Mouse (Mus musculus): ENCODE results near the gene Clec12b.
"Not testable (repeated sequence)": the region's sequence is repeated elsewhere in the genome, so short reads cannot be mapped to it uniquely, and the experiment has no call there.

The Clec12b gene

DNA sequence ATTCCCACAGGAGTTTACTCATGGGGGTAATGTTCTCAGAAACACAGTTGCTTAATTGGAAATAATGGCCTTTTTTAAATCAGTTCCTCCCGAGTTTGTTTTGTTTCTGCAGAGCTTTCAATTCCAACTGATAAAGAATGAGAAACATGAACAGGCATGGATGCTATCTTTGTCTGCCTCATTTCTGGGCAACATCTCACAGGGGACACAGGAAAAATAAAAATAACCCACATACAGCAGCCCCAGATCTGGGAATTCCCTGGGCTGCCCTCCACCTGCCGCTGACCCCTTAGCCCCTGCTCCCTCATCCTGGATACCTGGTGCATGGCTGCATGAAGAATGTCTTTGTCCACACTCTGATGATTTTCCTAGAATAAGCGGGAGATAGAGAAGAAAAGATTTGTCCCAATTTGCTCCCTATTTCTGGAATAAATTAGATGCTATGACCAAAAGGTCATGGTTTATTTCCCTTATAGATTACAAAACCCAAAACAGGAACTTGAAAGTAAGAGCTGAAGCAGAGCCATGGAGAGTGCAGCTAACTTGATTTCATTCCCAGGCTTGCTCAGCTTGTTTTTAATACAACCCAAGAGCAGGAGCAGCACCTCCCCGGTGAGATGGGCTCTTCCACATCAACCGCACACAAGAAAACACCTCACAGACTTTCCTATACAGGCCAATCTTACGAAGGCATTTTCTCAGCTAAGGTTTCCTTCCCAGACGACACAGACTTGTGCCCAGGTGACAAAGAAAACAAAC is 16.1 kb downstream of the Clec12b start:
- DNase-seq (ENCODE audit: low read depth, low spot score) = no peak

DNA sequence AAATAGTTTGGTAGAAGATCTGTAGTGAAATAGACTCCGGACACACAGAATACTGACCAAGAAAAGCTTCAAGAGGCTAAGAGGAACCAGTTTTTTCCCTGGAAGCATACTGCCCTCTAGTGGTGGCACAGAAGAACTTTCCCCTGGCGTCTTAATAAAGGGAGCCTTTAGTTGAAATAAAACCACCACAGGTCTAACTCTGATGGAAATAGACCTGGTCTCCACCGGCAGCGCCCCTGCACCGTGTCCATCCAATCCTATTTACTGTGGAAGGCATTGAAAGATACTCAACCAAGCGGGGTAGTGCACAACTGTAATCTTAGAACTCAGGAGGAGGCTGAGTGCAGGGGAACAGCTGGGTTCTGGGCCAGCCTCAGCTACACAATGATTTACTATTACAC is 19.7 kb downstream of the Clec12b start:
- peak; percentile 72 for DNase-seq (ENCODE audit: low read depth, low spot score)

DNA sequence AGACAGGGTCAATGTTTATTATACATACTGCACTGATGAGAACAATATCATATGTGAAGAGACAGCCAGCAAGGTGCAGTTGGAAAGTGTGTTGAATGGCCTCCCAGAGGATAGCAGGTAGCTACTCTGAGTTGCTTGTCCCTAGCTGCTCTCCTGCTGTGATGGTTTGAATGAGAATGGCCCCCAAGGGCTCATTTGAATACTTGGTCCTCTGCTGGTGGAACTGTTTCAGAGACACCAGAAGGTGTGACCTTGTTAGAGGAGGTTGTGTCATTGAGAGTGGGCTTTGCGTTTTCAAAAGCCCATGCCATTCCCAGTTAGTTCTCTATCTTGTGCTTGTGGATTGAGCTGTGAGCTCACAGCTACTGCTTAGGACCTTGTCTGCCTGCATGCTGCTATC is 21.7 kb downstream of the Clec12b start:
- DNase-seq (ENCODE audit: low read depth, low spot score) = no peak

DNA sequence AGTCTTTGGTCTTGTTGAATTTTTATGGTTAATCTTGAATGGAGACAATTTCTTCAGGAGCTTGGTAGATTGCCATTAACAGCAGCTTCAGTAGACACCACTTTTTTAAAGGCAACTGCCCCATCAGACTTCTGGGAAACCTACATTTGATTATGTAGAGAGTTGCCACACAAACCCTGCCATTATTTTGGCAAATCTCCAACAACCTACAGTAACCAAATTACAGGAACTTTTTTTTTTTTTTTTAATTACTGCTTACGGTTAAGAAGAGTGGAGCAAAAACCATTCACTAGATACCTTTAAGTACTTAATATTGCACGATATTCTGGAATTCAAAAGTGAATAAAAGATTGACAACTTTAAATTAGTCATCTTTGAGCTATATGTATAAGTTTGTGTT is 26.2 kb downstream of the Clec12b start:
- no peak for DNase-seq (ENCODE audit: low read depth, low spot score)

DNA sequence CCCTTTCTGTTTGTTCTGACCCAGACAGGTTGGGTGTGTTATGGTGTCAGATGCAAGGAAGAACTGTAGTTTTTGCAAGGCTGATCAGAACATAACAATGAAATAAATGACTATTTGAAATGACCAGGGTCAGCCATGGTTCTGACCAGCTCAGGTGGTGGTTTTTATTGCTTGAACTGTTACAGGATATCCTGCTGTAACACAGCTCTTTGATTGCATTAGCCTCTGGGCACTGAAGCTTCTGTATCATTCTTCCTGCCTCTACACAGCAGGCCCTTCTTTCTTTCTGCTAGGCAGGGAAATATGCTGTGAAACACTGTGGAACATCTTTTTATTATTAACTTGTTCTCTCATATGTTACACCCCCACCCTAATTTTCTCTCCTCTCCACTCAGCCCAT is 29.2 kb downstream of the Clec12b start:
- no peak for DNase-seq (ENCODE audit: low read depth, low spot score)

DNA sequence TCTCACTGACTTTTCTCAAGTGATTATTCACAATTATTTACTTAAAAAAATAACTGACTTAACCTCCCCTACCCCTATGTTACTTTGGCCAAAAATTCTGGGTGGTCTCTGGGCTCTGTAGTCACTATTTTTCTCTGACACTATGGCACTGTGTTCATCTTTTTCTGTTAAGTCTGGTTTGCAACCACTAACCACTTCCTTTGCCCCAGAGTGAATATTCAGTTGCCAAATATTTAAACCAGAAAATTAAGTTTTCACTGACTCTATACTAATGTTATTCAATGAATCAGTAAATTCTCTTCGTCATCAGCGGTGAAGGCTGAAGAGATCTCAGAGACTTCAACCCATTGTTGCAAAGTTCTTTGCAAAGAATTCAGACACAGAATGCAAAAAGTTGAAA is 29.9 kb downstream of the Clec12b start:
- DNase-seq (ENCODE audit: low read depth, low spot score) = no peak

DNA sequence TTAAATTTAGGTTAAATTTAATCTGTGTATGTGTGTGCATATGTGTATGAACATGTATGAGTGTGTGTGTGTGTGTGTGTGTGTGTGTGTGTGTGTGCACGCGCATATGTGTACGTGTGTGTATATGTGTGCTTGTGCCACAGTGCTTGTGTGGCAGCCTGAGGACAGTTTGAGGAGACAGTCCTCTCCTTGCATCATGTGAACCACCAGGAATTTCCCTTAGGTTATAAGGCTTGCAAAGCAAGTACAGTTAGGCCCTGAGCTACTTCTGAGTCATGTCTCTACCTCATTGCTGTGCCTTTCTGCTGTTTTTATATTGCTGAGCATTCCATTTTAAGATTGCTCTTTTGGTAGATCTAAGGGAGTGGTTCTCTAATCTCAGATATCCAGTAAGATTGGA is 34.6 kb downstream of the Clec12b start:
- DNase-seq (ENCODE audit: low read depth, low spot score) = no peak

DNA sequence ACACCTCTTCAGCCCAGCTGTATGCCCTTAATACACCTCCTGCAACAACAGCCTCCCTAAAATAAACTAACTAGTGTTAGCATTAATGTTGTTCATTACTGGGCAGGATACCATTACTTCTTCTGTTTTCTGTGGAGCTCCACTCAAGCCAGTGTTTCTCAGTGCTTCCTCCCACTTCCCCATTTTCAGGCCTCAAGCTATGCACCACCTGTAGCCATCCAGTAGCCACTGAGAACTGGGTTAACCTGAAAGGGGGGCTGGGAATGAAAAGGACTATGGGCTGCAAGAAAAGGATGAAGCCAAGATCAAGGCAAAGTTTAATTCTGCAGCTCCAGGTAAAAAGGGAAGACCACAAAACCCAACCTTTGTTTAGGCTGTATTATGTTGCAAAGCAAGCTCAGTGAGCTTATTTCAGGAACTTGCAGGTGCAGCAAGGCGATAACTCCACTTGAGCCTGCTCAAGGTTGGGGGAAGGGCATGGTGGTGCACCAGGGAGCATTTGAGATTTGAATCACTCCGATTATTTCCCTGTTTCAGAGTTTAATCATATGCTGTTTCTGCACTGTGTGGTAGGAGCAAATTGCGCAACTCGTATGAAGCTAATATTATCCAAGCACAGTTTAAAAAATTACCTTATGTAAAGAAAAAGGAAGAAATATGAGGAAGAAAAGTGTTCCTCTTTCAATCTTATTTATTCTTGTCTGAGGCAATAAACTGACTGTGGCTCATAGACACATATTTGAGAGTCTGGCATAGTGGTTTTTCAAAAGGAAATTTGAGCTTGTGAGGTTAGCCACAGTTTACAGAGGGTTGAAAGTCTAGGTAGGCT is 35.9 kb downstream of the Clec12b start:
- peak; percentile 35 for DNase-seq (ENCODE audit: low read depth, low spot score)

DNA sequence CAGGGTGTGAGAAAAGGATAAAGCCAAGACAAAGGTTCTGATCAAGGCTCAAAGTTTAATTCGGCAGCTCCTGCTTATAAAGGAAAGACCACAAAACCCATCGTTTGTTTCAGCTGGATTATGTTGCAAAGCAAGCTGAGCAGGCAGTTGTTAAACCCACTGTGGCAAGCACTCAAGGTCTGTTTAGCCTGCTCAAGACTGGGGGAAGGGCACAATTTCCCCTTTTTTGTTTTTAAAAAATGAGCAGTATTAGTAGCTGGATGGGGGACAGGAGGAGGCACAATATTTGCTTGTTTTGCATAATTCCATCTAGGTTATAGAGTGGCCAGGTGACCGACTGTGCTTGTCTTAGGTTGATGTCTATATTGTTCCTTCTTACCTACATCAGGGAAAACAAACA is 41.3 kb downstream of the Clec12b start:
- no peak for DNase-seq (ENCODE audit: low read depth, low spot score)

DNA sequence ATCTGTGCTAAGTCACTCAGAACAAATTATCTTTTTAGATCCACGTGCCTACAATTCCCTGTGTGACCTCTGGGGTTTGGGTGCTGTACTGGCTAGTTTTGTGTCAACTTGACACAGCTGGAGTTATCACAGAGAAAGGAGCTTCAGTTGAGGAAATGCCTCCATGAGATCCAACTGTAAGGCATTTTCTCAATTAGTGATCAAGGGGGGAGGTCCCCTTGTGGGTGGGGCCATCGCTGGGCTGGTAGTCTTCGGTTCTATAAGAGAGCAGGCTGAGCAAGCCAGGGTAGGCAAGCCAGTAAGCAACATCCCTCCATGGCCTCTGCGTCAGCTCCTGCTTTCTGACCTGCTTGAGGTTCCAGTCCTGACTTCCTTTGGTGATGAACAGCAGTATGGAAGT is 43.3 kb downstream of the Clec12b start, which contains the start of gene Clec12a:
Gene Clec12a, plus strand, starts transcription at position 301 of the 400 bp plus-strand sequence.
- DNase-seq (ENCODE audit: low read depth, low spot score) = not testable (repeated sequence)

DNA sequence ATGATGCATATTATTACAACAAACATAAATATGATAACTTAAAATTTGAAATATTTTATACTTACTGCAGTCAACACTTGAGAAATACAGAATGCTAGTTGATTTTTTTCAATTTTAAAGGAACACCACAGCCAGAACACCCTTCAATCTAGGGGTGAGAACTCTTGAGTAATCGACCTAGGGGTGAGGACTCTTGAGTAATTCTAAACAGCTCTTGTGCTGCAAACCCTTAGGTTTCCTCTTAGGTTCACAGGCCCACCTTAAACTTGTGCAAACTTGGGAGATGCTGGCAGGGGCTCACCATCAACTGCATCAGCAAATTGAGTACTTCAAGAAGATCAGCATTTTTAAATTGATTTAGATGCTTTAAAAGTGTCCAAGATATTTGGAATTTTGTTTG is 47.9 kb downstream of the Clec12b start:
- DNase-seq (ENCODE audit: low read depth, low spot score) = no peak

DNA sequence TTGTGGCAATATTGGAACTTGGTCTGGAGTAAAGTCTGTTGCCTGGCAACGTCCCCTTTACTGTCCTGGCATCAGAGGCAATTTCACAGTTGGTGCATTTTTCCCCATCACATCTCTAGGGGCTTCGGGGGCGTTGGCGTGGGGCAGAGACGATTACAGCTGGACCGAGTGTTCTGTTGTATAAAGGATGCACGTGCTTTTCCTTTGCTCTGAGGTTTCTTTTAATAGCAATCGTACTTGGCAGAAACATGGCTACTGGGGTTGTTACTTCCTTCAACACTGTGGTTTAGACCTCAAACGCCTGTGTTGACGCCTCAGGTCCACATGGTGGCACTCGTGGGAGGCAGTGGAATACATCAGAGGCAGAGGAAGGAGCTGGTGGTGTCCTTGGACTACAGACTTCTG is 52.0 kb downstream of the Clec12b start:
- peak; percentile 82 for DNase-seq (ENCODE audit: low read depth, low spot score)

DNA sequence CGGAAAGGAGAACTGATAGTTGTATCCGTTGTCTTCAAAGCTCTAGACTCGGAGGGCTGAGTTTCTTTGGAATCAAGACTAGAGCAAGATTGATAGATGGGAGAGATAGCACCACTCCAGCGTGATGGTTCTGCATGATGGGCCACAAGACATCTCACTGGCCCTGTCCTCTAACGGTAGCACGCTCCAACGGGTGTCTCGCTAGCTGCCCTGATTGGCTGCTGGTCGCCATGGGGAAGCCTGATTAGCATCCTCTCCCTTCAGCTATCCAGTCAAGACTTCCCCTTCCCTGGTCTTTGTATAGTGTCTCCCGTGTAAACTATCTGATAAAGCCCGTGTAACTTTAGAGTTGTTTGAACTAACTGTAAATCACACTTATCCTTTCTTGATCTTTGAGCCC is 54.1 kb downstream of the Clec12b start, which contains the start of gene 4922502D21Rik:
Gene 4922502D21Rik, minus strand, starts transcription at position 187 of the 400 bp plus-strand sequence.
- no peak for DNase-seq (ENCODE audit: low read depth, low spot score)

DNA sequence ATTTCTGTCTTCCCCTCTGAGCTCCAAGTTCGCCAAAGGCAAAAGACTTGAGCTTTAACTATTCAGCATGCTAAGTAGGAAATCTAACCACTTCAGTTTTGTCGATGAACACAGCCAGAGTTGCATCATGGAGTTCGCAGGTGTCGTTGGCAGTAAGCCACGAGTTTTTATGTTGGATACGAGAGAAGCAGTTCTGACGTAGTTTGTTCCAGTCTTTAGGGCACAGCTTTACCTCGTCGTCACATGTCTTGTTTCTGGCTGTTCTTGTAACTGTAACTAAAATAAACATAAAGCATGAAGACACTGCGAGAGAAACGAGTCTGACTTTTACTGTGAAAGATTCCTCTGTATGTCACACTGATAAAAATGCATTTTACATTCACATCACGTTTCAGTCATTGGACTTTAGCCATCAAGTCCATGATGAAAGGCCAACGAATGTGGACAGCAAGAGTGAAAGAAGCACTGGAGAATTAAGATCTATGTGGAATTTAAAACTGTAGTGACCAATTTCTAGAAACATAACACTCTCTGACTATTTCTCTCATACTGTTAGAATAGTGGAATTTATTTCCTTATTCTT is 59.0 kb downstream of the Clec12b start:
- DNase-seq (ENCODE audit: low read depth, low spot score) = peak; percentile 19

DNA sequence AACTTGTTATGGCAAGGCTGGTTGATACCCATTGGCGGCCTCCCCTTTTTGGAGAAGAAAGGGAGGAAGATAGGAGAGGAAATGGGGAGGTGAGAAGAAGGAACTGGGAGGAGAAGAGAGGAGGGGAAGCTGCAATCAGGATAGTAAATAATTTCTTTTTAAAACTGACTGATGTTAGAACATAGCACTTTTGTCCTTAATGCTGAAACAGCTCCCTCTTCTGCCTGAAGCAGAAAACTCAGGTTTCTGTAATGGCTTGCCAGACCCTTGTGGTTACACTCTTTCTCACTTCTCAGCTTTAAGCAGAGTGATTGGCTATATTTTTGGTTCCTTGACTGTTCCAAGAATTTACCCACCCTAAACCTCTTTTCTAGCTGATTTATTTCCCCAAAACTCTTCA is 59.7 kb downstream of the Clec12b start:
- DNase-seq (ENCODE audit: low read depth, low spot score) = peak; percentile 5
